Mouse (Mus musculus) v-Abl transformed pro-B cells (cell line): Measurements from ENCODE around the gene Nubp2.

Experiments used
- in situ Hi-C, 2 experiments: fragments of 400-800 bp; cut with MboI; formaldehyde crosslinking; loops; one replicate each; pipeline ENCODE4 v1.15.1; 2025; ENCODE audit not compliant: unreplicated experiment in 2 of 2

Nubp2 gene

GRCm38 (mm10) chr17:24886134-24886931 is at the start of gene Nubp2, which contains the start of gene Spsb3:
Nubp2 (minus strand) TSS chr17:24886349.
Spsb3 (plus strand) TSS chr17:24886643.
- in situ Hi-C loops: loop anchor here in 1 of 2 experiments (5.0 kb wide), 1 partner anchor 144 kb away; no protein-coding TSS in a partner anchor

- in situ Hi-C loops: loop anchor here (5.0 to 10.0 kb wide), 4 partner anchors 82 to 429 kb away; partner anchors contain the start of genes Cramp1l (in 2 of the 2), Ift140 (in 2 of the 2), Tpsb2 (in 1 of the 2) and Tpsg1 (in 1 of the 2)
Measured at GRCm38 (mm10) chr17:24935666-24936065, 49.5 kb upstream of the Nubp2 start.

GRCm38 (mm10) chr17:24934926-24935325 is 48.8 kb upstream of the Nubp2 start:
- in situ Hi-C loops: loop anchor here (5.0 to 10.0 kb wide), 4 partner anchors 82 to 430 kb away; partner anchors contain the start of genes Cramp1l (in 2 of the 2), Ift140 (in 2 of the 2), Tpsb2 (in 1 of the 2) and Tpsg1 (in 1 of the 2)

- in situ Hi-C loops: loop anchor here in 1 of 2 experiments (10.0 kb wide), 1 partner anchor 432 kb away; the partner anchor contains the start of genes Tpsb2 and Tpsg1
Measured at GRCm38 (mm10) chr17:24933163-24933562, 47.0 kb upstream of the Nubp2 start.

GRCm38 (mm10) chr17:24932431-24932830 is 46.3 kb upstream of the Nubp2 start:
- in situ Hi-C loops: loop anchor here in 1 of 2 experiments (10.0 kb wide), 1 partner anchor 432 kb away; the partner anchor contains the start of genes Tpsb2 and Tpsg1

- in situ Hi-C loops: no loop called here
Measured at GRCm38 (mm10) chr17:24929506-24929905, 43.4 kb upstream of the Nubp2 start.

GRCm38 (mm10) chr17:24923246-24923645 is 37.1 kb upstream of the Nubp2 start:
- in situ Hi-C loops: no loop called here

GRCm38 (mm10) chr17:24913984-24914383 is 27.8 kb upstream of the Nubp2 start:
- in situ Hi-C loops: no loop called here

GRCm38 (mm10) chr17:24907591-24907990 is 21.4 kb upstream of the Nubp2 start:
- in situ Hi-C loops: no loop called here

- in situ Hi-C loops: no loop called here
Measured at GRCm38 (mm10) chr17:24903767-24904166, 17.6 kb upstream of the Nubp2 start.

- in situ Hi-C loops: no loop called here
Measured at GRCm38 (mm10) chr17:24902671-24903474, 16.7 kb upstream of the Nubp2 start.

- in situ Hi-C loops: no loop called here
Measured at GRCm38 (mm10) chr17:24902124-24902523, 16.0 kb upstream of the Nubp2 start.

GRCm38 (mm10) chr17:24900014-24900413 is 13.9 kb upstream of the Nubp2 start:
- in situ Hi-C loops: no loop called here

GRCm38 (mm10) chr17:24899153-24899552 is 13.0 kb upstream of the Nubp2 start:
- in situ Hi-C loops: no loop called here

- in situ Hi-C loops: no loop called here
Measured at GRCm38 (mm10) chr17:24898041-24898854, 12.1 kb upstream of the Nubp2 start.

GRCm38 (mm10) chr17:24897600-24897999 is 11.5 kb upstream of the Nubp2 start:
- in situ Hi-C loops: no loop called here

- in situ Hi-C loops: no loop called here
Measured at GRCm38 (mm10) chr17:24896993-24897269, 10.8 kb upstream of the Nubp2 start.

- in situ Hi-C loops: no loop called here
Measured at GRCm38 (mm10) chr17:24896241-24896992, 10.3 kb upstream of the Nubp2 start, which contains the start of gene Nme3. Nme3 (plus strand) TSS chr17:24896500.

GRCm38 (mm10) chr17:24895571-24896240 is 9.6 kb upstream of the Nubp2 start:
- in situ Hi-C loops: no loop called here
